Mouse (Mus musculus) heart, postnatal 14 days (tissue): Measurements from ENCODE around the gene Iapp. TPM values are rescaled to one million over a fixed set of nuclear protein-coding genes. Genes with fewer than 3 reads are reported as not detected.
A peak's percentile ranks its signal among the peaks of the same experiment; 100 is the strongest.
"Not testable (repeated sequence)": the region's sequence is repeated elsewhere in the genome, so short reads cannot be mapped to it uniquely, and the experiment has no call there.

Experiments used
- DNase-seq, 2 experiments: peaks; one replicate each; pipeline ENCODE4 v3.0.0; 2021 to 2022
- intact Hi-C: fragments of 180-260 bp; cut with DNase I; formaldehyde crosslinking; loops from one replicate; pipeline ENCODE4 v1.15.1; 2025
- long read RNA-seq, 2 experiments: library from polyadenylated mRNA; stranded (forward); transcript quantifications; one replicate each; pipeline ENCODE4 v2.0.0; 2021
- total RNA-seq, 2 experiments: library from RNA; stranded (reverse); gene quantifications; 2 replicates each; pipeline ENCODE4 v1.2.3; 2021

The Iapp gene
- total RNA-seq, result not detected
- long read RNA-seq, experiment 1, result 0 reads
- long read RNA-seq, experiment 2, result 0 reads

GRCm38 (mm10) chr6:142298098-142298497 lies at the start of gene Iapp:
Gene Iapp (plus strand): TSS chr6:142298423.
- intact Hi-C loops, result no loop called here
- no peak for DNase-seq

DNA sequence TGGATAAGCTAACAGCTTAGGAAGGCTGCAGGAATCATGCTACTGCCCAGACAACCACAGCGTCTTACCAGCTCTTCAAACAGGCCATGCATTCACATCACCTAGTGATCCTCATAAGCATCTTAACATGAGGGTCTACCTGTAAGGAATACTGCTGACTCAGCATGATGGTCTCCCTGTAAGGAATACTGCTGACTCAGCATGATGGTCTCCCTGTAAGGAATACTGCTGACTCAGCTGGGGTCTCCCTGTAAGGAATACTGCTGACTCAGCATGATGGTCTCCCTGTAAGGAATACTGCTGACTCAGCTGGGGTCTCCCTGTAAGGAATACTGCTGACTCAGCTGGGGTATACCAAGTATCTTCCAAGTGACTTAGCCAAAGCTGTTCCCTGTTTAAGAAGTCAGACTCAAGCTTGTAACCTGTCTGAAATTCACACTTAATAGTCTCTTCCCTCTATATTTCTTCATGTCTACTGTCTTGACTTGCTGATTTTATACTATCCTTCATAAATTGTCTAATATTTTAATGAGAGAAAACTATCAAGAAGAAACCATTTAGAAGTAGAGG lies 47.4 kb upstream of the Iapp start:
- intact Hi-C loops, DNase-seq: not testable (repeated sequence)

- intact Hi-C loops, result no loop called here
- no peak for DNase-seq
Observed at GRCm38 (mm10) chr6:142275721-142276442, 22.3 kb upstream of the Iapp start.

GRCm38 (mm10) chr6:142289413-142290118 lies 8.7 kb upstream of the Iapp start:
- intact Hi-C loops, result no loop called here
- no peak for DNase-seq

DNA sequence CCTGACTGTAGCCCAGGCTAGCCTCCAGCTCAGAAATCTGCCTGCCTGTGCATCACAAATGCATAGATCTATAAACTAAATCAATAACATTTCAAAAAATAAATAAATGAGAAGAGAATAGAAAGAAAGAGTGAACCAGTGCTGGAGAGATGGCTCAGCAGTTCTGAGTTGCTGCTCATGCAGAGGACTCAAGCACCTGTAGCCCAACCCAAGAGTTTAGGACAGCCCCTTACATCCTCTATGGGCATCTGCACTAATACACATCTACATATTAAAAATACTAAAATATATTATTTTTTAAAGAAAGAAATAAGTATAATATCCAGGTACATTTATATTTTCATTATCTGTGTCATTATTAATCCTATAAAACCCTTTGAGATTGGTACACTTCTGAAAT lies 6.9 kb downstream of the Iapp start:
- DNase-seq, result no peak
- intact Hi-C loops, result no loop called here

DNA sequence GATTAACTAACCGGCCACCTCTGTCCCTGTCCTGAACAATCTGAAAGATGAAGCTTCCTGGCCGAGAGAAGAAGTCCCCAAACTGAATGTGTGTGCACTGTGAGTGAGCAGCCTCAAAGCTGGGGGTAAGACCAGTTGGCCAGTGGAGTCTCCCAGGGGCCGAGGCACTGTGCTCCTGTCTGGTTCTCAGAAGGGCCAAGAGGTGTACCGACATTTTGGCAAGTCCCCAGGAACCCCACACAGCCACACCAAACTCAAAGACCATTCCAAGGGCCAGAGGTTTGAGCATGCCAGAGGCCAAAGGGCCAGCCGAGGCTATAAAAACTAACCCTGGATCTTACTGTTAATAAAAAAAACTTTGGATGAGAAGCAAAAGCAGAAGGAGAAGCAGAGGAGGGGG lies 16.1 kb downstream of the Iapp start:
- intact Hi-C loops, result no loop called here
- no peak for DNase-seq

DNA sequence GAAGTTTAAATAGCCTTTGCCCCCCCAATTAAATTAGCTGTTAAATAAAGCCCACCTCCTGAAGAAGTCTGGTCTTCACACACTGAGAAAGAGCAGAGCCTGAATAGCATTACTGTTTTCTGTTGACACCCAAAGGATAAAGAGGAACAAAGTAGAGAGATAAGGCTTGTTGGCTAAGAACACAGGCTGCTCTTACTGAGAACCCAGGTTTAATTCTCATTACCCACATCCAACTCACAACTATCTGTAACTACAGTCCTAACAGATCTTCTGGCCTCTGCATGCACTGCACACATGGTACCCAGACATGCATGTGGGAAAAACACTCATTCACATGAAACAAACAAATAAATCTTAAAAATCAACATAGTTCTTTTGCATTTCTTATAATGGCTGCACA lies 18.9 kb downstream of the Iapp start:
- no peak for DNase-seq
- intact Hi-C loops, result no loop called here

DNA sequence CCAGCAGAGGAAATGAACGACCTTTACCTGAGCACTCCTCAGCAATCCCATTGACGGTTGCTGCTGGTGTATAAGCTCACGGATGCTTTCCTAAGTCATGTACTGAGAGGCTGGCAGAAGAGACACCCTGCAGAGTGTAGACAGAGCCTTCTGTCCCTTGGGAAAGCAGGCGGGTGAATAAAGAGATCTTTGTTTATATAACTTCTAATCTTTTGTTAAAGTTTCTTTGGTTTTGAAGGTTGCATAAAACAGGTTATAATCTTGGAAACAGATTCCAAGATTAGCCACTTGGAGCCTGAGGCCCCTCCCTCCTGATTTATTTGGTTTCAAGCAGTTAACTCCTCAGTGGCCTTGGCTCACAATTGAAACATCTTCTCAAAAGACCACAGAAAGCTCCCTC lies 24.7 kb downstream of the Iapp start, which contains the start of gene Slco1a5:
Slco1a5 (minus strand) TSS at position 101 of the 400 bp plus-strand sequence.
- intact Hi-C loops, result no loop called here
- DNase-seq, result no peak

- intact Hi-C loops, result no loop called here
- DNase-seq, result no peak
Observed at GRCm38 (mm10) chr6:142326598-142326997, 28.4 kb downstream of the Iapp start.

- DNase-seq, result no peak
Observed at GRCm38 (mm10) chr6:142329201-142329600, 31.0 kb downstream of the Iapp start.

GRCm38 (mm10) chr6:142338961-142339360 lies 40.7 kb downstream of the Iapp start:
- DNase-seq, result no peak
- intact Hi-C loops, result no loop called here

More at GRCm38 (mm10) chr6:142329201-142329600, 31.0 kb downstream of the Iapp start:
- intact Hi-C loops, result no loop called here

DNA sequence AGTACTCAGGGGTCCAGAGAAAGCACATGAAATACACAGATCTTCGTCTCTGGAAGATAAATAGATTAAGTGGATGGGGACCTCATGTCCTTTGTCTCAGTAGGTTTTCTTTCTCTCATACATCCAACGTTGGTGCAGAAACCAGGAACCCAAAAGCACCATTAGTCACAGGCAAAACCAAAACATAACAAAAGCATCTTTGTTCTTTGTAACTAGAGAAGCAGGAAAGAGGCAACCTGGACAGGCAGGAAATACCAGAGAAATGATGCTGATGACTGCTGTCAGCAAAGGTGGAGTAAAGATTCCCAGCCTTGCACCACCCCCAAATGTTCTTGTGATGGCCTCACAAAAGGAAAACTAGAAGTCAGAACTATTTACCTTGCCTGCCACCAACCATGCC lies 41.4 kb downstream of the Iapp start:
- intact Hi-C loops, result no loop called here
- DNase-seq, result no peak

DNA sequence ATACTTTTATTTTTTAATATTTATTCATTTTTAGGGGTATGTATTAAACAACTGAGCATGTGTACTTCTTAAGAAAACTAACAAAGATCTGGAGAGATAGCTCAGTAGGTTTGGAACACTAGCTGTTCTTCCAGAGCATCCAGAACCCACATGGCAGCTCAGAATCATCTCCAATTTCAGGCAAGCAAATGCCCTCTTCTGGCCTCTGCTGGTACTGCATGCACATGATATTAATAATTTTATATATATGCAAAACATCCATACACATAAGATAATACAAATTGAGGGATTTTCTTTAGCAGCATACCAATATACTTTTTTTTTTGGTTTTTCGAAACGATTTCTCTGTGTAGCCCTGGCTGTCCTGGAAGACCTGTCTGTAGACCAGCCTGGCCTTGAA lies 45.3 kb downstream of the Iapp start:
- peak; percentile 19 to 48 for DNase-seq
- intact Hi-C loops, result loop anchor here (10.0 kb wide), 1 partner anchor 859 kb away; no protein-coding TSS in a partner anchor

DNA sequence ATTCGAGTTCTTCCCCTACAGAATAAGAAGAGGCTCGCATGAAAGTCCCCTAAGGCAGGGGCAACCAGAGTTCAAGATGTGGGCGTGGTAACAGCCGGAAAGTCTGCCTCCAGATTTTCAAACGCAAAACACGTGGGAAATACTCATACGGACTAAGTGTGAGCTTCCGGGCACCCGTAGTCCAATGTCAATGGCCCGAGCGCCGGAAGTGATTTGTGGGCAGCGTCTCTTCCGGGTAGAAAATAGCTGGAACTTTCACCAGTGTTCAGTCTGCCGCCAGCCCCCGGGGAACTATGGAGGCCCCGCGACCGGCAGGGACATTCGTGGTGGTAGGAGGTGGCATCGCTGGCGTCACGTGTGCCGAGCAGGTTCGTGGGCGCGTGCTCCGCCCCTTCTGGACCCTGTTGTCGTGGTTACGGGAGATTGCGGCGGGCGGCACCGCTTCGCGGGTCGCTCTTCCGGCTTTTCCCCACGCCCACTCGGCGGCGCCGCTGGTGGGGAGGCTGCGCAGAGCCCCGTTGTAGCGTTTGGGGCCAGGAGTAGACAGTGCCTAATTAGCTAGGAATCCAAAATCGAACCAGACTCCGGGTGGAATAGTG lies 47.3 kb downstream of the Iapp start, which contains the start of gene Pyroxd1:
Pyroxd1 (plus strand) TSS at position 215 of the 599 bp plus-strand sequence.
- intact Hi-C loops, result loop anchor here (5.0 to 10.0 kb wide), 2 partner anchors 42 to 861 kb away; partner anchors contain the start of genes Golt1b and Recql
- DNase-seq, result peak; percentile 77 to 78

GRCm38 (mm10) chr6:142346181-142347110 lies 48.2 kb downstream of the Iapp start:
- DNase-seq, result no peak
- intact Hi-C loops, result loop anchor here (5.0 to 10.0 kb wide), 2 partner anchors 41 to 862 kb away; partner anchors contain the start of genes Golt1b and Recql

DNA sequence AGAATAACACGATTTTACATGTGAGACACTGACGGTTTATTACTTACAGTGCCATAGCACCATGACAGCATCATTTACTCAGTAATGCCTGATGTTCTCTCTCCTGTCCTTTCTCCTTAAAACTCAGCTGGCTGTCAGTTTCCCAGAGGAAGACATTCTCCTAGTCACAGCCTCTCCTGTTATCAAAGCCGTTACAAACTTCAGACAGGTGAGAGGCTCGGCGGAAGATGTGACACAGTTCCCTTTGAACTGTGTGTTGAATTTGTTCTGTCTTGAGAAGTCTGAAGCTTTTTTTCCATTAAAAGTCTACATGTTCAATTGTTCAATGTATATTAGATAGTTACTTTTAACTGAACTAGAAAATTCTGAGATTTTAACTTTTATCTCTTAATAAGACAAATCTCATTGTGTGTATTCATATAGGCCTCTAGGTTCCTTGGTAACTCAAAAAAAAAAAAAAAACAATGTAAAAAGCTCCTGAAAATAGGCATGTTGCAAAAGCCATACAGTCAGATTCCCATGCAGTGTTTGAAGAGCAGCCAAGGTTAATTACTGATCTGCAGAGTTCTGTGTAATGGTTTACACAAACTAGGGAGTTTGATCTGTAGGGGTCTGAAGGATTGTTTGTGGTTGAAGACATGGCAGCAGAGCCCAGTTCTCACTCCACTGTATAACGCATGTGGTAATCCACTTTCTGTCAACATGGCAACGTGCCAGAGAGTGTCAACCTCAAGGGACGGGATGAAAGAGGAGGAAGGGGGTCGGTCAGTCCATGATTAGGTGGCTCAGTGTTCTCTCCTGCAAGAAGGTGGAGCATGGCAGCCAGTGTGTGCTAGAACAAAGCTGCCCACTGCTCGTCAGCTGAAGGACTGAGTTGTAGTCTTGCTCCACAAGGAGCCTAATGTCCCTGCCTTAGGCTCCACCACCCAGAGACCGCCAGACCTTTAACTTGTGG lies 49.5 kb downstream of the Iapp start:
- intact Hi-C loops, result loop anchor here (5.0 to 10.0 kb wide), 2 partner anchors 40 to 863 kb away; partner anchors contain the start of genes Golt1b and Recql
- DNase-seq, result no peak

DNA sequence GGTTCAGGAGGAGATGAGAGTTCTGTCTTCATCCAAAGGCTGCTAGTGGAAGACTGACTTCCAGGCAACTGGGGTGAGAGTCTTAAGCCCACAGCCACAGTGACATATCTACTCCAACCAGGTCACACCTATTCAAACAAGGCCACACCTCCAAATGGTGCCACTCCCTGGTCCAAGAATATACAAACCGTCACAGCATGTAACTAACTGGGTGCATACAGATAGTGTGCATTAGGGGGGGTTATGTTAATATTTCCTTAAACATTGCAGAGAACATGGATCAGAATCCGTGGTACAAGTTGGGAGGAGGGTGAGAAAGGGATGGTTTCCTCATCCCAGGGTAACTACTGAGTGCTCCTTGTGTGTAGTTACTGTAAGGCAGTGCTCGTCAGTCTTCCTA lies 53.9 kb downstream of the Iapp start:
- intact Hi-C loops, DNase-seq: not testable (repeated sequence)
